Mouse (Mus musculus): ENCODE data around the gene Myzap.
"Not testable (repeated sequence)": the region's sequence is repeated elsewhere in the genome, so short reads cannot be mapped to it uniquely, and the experiment has no call there.

The Myzap gene

DNA sequence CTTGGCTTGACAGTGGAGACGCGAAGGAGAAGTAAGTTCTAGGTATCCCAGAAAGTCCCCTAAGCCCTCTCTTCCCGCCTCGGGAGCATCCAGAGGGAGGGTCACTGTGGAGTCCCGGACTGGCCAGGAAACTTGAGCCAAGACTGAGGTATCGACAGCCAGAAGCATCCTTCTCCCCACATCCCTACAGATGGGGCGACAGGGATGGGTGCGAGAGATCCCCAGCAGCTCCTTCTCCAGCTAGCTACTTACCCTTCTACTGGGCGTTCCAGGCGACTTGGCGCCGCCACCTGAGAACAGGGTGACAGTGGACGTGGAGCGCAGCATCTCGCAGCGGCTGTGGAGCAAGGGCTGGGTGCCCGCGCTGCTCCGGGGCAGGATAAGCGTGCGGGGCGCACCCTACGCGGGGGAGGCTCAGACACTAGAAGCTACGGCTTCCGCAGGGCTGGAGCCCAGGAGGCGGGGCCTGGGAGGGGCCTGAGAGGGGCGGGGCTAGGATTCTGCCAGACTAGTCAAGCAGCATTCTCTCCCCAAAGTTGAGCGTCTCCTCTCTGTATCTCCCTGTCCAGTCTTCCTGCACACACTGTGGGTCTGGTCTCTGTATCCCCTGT, at the start of gene Myzap:
Gene Myzap, minus strand, starts transcription at position 423 of the 611 bp plus-strand sequence.
- peak; percentile 64 to 65 for DNase-seq

GRCm38 (mm10) chr9:71640361-71640927, 48.3 kb upstream of the Myzap start:
- DNase-seq, result no peak

DNA sequence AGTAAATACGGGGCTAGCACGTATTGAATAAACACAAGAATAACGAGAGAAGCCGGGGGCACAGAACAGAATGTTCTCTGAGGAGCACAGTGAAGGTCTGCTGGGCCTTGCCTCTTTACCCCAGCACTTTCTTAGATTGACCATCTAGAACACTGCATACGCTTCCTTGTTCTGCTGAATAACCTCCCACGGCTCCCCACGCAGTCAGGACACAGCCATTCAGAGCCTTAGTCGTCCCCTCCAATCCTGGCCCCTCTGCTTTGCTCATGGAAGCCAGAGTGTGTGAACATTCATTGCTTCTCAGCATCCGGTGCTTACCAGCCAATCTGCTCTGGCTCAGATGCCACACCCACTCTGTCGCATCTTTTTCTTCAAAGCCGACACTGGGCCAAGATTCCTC, 46.0 kb upstream of the Myzap start:
- DNase-seq, result no peak

- DNase-seq, result no peak
These were observed 44.7 kb upstream of the Myzap start for GRCm38 (mm10) chr9:71636854-71637253.

DNA sequence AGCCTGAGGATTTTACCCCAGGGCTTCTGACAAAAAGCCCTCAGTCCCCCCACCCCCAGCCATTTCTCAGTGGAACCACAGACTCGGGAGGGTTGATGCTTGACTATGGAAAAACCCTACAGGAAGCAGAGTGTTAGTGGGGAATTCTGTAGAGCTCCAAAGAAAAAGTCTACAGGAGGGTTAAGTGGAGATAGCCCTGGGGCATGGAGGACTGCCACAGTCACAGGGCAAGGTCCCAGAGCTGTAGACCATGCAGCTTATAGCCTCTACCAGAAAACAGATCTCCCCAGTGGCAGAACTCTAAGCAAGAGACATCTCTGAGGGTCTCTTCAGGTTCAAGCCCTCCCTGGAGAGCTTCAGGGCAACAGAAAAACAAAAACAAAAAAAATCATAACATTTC, 43.5 kb upstream of the Myzap start:
- no peak for DNase-seq

- no peak for DNase-seq
These were observed 42.8 kb upstream of the Myzap start for GRCm38 (mm10) chr9:71634916-71635315.

- DNase-seq, result no peak
These were observed 36.8 kb upstream of the Myzap start for GRCm38 (mm10) chr9:71628921-71629320.

DNA sequence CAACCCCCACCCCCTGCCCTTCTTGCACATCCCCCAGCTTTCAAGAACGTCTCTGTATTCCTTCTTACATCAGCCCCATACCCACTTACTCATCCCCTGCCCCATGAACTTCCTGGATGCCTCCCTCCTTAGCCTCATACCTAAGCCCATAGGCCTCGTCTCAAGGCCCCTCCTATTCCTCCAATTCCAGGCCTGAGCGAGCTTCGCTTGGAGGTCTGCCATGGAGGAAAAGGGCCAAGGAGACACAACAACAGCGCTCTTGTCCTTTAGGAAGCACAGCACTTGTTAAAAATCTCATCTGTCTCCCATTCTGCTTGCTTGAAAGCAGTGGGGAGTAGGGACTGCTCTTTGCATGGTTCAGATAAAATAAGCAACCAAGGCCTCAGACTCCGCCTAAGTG, 36.1 kb upstream of the Myzap start:
- peak in 1 of 2 experiments; percentile 34 for DNase-seq

DNA sequence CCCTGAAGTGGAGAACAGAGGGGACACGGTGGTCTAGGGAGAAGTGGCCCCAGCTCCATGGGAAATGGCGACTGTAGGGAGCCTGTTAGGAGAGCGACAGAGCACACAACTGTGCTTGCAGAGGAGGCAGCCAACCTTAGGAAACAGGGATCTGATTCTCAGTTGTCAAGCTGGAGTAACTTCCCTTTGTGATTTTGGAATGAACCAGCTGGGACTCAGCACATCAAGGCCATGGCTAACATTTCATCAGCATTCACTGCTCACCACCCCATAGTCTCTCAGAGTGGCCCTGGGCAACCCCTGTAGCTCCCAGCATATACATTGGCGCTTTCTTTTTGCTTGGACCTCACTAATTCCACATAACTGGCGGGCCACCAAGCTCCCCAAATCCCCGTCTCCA, 33.8 kb upstream of the Myzap start:
- DNase-seq, result no peak

GRCm38 (mm10) chr9:71624793-71625495, 32.8 kb upstream of the Myzap start:
- peak; percentile 64 to 83 for DNase-seq

DNA sequence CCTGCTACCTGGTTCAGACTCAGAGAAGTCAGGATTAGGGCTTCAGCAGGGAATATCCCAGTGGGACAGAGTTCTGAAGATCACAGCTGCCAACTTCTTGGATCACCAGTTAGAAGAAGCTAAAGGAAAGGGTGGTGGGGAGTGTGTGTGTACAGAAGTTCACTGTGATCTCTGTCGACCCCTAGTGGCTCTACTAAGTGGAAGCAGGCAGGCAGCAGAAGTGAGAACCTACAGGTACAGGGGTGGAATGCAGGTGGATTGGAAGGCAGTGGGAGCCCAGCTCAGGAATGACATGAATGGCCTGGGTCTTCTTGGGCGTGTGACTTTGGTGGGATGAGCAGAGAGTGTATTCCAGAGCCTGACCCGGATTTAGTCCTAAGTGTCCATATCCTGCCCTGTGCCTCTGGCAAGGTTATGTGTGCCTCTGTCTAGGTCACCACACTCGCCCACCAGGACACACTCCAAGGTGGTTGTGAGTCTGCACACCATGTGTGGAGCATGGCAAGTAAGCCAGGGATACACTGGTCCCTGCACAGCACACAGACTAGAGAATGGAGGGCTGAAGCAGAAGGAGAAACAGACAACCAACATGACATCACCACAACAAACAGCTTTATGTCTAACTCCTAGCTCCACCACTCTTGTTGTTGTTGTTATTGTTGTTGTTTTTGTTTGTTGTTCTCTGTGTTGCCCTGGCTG, 31.9 kb upstream of the Myzap start:
- DNase-seq, result peak; percentile 47 to 56

DNA sequence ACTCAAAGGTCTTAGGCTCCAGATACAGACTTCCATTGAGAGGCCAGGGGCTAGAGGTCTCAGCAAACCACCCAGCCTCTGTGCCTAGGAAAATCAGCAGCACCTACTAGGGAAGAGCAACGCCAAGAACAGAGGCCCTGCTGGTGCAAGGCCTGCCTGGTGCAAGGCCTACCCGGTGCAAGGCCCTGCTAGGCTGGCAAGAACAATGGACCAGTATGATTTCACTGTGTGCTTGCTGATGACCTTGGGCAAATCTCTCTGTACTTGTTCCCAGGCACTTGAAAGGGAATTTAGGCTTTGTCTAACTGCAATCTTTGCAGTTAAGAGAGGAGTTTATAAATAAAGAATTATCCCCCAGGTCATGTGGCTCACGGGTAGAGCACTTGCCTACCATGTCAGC, 30.4 kb upstream of the Myzap start:
- DNase-seq, result no peak

DNA sequence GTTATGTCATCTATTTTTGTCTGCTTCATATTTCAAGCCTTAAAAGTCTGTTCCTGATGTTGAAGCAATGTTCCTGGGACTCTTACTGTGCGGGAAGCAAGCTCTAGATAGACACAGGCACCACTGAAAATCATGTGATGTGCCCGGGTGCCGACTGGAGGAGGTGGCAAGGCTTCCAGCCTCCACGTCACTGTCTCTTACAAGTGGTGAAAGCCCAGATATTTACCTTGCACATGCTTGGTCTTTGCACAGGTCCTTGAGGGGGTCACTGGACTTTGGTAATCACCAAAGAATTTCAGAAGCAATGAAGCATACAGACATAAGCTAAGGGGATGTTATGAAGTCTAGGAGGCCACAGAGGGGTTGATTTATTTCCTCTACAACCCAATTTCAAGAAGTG, 29.8 kb upstream of the Myzap start:
- no peak for DNase-seq

DNA sequence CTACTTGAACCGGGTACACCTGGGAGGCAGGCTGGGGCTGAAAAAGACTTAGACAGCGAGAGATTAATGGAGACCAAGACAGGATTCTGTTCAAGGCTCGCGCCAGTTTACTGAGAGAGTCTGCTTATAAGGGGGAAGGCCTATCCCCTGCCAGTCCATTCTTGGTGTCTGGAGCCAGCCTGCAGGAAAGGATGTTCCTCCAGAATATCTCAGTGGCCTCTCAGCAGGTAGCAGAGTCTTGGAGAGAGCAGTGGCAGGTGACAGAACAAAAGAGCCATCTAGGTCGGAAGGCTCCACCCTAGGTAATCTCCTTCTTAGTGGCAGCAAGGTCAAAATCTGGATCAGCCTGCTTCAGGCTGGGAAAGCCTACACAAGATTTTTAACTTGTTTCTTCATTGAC, 28.0 kb upstream of the Myzap start:
- DNase-seq, result not testable (repeated sequence)

DNA sequence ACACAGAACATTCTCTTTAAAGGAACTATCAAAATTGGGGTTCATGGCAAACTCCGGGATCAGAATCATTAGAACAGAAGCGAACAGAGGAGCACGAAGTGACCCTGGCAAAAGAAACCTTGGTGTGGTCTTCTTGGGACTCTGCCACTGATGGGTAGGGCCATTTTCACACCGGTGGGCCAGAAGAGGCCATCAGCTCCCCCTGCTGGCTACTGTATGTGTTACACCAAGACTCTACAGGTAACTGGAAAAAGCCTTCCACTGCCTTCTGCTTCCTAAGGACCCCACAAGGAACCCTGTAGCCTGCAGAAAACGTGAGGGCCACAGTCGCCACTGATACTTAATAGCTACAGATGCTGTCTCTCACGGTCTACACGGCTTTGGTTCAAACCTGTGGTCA, 25.2 kb upstream of the Myzap start:
- DNase-seq, result peak; percentile 50 to 66

- peak; percentile 85 to 87 for DNase-seq
These were observed 24.0 kb upstream of the Myzap start for GRCm38 (mm10) chr9:71616185-71616584.

DNA sequence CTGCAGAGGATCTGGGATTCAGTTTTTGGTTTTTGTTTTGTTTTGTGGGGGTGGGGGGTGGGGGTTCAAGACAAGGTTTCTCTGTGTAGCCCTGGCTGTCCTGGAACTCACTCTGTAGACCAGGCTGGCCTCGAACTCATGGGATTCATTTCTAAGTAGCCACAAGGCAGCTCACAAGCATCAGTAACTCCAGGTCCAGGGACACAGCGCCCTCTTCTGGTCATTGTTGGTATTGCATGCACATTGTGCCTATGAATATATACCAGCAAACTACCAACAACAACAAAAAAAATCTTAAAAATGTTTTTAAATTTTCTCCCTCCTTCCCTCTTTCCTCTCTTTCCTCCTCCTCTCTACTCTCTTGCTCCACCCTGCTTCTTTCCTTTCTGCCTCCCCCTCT, 22.5 kb upstream of the Myzap start:
- DNase-seq, result peak; percentile 35 to 72

GRCm38 (mm10) chr9:71612981-71613380, 20.8 kb upstream of the Myzap start:
- no peak for DNase-seq

GRCm38 (mm10) chr9:71611876-71612275, 19.7 kb upstream of the Myzap start:
- no peak for DNase-seq

DNA sequence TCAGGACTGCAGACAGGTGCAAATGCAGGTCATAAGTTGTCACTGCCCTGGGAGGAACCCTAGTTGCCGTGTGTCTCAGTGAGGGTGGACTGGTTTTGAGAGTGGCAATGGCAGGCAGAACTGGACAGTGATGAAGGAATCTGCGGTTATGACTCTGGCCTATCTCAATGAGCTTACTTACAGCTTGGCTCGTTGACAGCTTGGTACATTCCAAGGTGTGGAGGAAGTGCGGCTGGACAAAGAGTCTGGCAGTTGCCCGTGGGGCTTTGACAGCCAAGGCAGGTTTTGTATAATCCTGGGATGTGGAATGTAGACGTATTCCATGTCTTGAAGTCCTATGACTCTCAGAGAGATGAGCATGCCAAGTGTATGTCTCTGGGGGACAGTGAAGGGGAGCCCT, 16.9 kb upstream of the Myzap start:
- DNase-seq, result no peak

- no peak for DNase-seq
These were observed 14.3 kb upstream of the Myzap start for GRCm38 (mm10) chr9:71606296-71607057.

- peak in 1 of 2 experiments; percentile 15 for DNase-seq
These were observed 12.9 kb upstream of the Myzap start for GRCm38 (mm10) chr9:71604914-71605635.
